Mouse (Mus musculus) MEL (cell line): Measurements from ENCODE around the gene Eipr1. TPM values are rescaled to one million over a fixed set of nuclear protein-coding genes. Genes with fewer than 3 reads are reported as not detected.

Source experiments
- DNase-seq: peaks from one replicate; pipeline ENCODE4 v3.0.0; 2011; ENCODE audit warnings: low read depth, low spot score
- H3K27ac ChIP-seq: 2 replicates; pipeline ENCODE4 v1.5.1; 2012; ENCODE audit warnings: low read depth, mild to moderate bottlenecking, control low read depth, low read length, moderate library complexity; ENCODE audit not compliant: control insufficient read depth
- H3K27me3 ChIP-seq, 2 experiments: fragments of 150-350 bp in 1 of 2; sonication (generic) in 1 of 2; 2 replicates each; pipeline ENCODE4 v1.6.1; 2012; ENCODE audit warnings: low read length in 2 of 2, mild to moderate bottlenecking in 2 of 2, improper control_type of control experiment in 1 of 2, moderate library complexity in 1 of 2; ENCODE audit not compliant: insufficient read depth in 2 of 2, control insufficient read depth in 1 of 2
- H3K36me3 ChIP-seq, 2 experiments: 2 replicates each; pipeline ENCODE4 v1.6.1; 2012 to 2014; ENCODE audit warnings: low read length in 2 of 2, improper control_type of control experiment in 1 of 2, inconsistent platforms in 1 of 2, mild to moderate bottlenecking in 1 of 2; ENCODE audit not compliant: insufficient read depth in 2 of 2, control insufficient read depth in 1 of 2
- H3K4me1 ChIP-seq, 2 experiments: fragments of 150-350 bp in 1 of 2; sonication (generic) in 1 of 2; 2 replicates each; pipeline ENCODE4 v1.6.1; 2012; ENCODE audit warnings: low read length in 2 of 2, improper control_type of control experiment in 1 of 2, mild to moderate bottlenecking in 1 of 2; ENCODE audit not compliant: insufficient read depth in 2 of 2, control insufficient read depth in 1 of 2
- H3K4me3 ChIP-seq, 2 experiments: fragments of 150-350 bp in 1 of 2; sonication (generic) in 1 of 2; 2 replicates each; pipeline ENCODE4 v1.5.1; 2012; ENCODE audit warnings: low read depth in 2 of 2, low read length in 2 of 2, mild to moderate bottlenecking in 2 of 2, moderate library complexity in 2 of 2, control low read depth in 1 of 2, improper control_type of control experiment in 1 of 2; ENCODE audit not compliant: control insufficient read depth in 1 of 2, insufficient read depth in 1 of 2
- H3K79me2 ChIP-seq: 2 replicates; pipeline ENCODE4 v1.6.1; 2012; ENCODE audit warnings: mild to moderate bottlenecking, low read length, moderate library complexity; ENCODE audit not compliant: control insufficient read depth, poor library complexity, insufficient read depth
- H3K9ac ChIP-seq: 2 replicates; pipeline ENCODE4 v1.6.1; 2012; ENCODE audit warnings: low read depth, mild to moderate bottlenecking, control low read depth, low read length, moderate library complexity; ENCODE audit not compliant: control insufficient read depth, poor library complexity, severe bottlenecking
- H3K9me3 ChIP-seq: fragments of 150-350 bp; sonication (generic); replicated peaks from 2 replicates; pipeline ENCODE4 v1.6.1; 2012; ENCODE audit warnings: mild to moderate bottlenecking, low read length, improper control_type of control experiment, moderate library complexity; ENCODE audit not compliant: insufficient read depth
- BHLHE40 ChIP-seq: IDR thresholded peaks from 2 replicates; pipeline ENCODE4 v1.6.1; 2012; ENCODE audit warnings: low read depth, mild to moderate bottlenecking, inconsistent platforms, low read length, improper control_type of control experiment, borderline replicate concordance
- CTCF ChIP-seq, 3 experiments: IDR thresholded peaks in 2 of 3; conservative IDR thresholded peaks in 1 of 3; 2 replicates each; pipeline ENCODE4 v1.5.1; 2011 to 2012; ENCODE audit warnings: low read length in 3 of 3, low read depth in 2 of 3, mild to moderate bottlenecking in 2 of 3, improper control_type of control experiment in 1 of 3, inconsistent platforms in 1 of 3, mixed read lengths in 1 of 3, moderate library complexity in 1 of 3; ENCODE audit not compliant: control insufficient read depth in 1 of 3, insufficient read depth in 1 of 3, poor library complexity in 1 of 3, severe bottlenecking in 1 of 3
- E2F4 ChIP-seq: IDR thresholded peaks from 2 replicates; pipeline ENCODE4 v1.6.1; 2011; ENCODE audit warnings: low read depth, low read length, improper control_type of control experiment, borderline replicate concordance
- ETS1 ChIP-seq: IDR thresholded peaks from 2 replicates; pipeline ENCODE4 v1.6.1; 2012; ENCODE audit warnings: low read depth, mild to moderate bottlenecking, inconsistent platforms, low read length, improper control_type of control experiment, moderate library complexity
- GABPA ChIP-seq: IDR thresholded peaks from 2 replicates; pipeline ENCODE4 v1.6.1; 2012; ENCODE audit warnings: low read depth, mild to moderate bottlenecking, inconsistent platforms, low read length, improper control_type of control experiment, moderate library complexity
- GATA1 ChIP-seq: IDR thresholded peaks from 2 replicates; pipeline ENCODE4 v1.6.1; 2011; ENCODE audit warnings: low read depth, low read length, improper control_type of control experiment
- MYB ChIP-seq: IDR thresholded peaks from 2 replicates; pipeline ENCODE4 v1.6.1; 2011; ENCODE audit warnings: mild to moderate bottlenecking, low read depth, low read length, improper control_type of control experiment
- MYC ChIP-seq: IDR thresholded peaks from 2 replicates; pipeline ENCODE4 v1.6.1; 2011; ENCODE audit warnings: low read depth, mild to moderate bottlenecking, low read length, improper control_type of control experiment, moderate library complexity
- NELFE ChIP-seq: IDR thresholded peaks from 2 replicates; pipeline ENCODE4 v1.6.1; 2011; ENCODE audit warnings: low read depth, low read length, improper control_type of control experiment
- POLR2A ChIP-seq, 2 experiments: IDR thresholded peaks; 2 replicates each; pipeline ENCODE4 v1.6.1; 2011 to 2012; ENCODE audit warnings: low read length in 2 of 2, mild to moderate bottlenecking in 2 of 2, control low read depth in 1 of 2, improper control_type of control experiment in 1 of 2, low read depth in 1 of 2, moderate library complexity in 1 of 2; ENCODE audit not compliant: control insufficient read depth in 1 of 2, insufficient read depth in 1 of 2, poor library complexity in 1 of 2
- POLR2AphosphoS5 ChIP-seq: IDR thresholded peaks from 2 replicates; pipeline ENCODE4 v1.6.1; 2012; ENCODE audit warnings: low read depth, borderline replicate concordance, mild to moderate bottlenecking, inconsistent platforms, low read length, moderate library complexity, mixed read lengths
- RCOR1 ChIP-seq: IDR thresholded peaks from 2 replicates; pipeline ENCODE4 v1.6.1; 2012; ENCODE audit warnings: low read depth, mild to moderate bottlenecking, inconsistent platforms, low read length, improper control_type of control experiment
- SIN3A ChIP-seq: IDR thresholded peaks from 2 replicates; pipeline ENCODE4 v1.6.1; 2012; ENCODE audit warnings: low read length, improper control_type of control experiment, inconsistent platforms
- SMC3 ChIP-seq: IDR thresholded peaks from 2 replicates; pipeline ENCODE4 v1.6.1; 2011; ENCODE audit warnings: low read depth, low read length, improper control_type of control experiment
- USF2 ChIP-seq, 2 experiments: IDR thresholded peaks; 2 replicates each; pipeline ENCODE4 v1.6.1; 2011 to 2012; ENCODE audit warnings: improper control_type of control experiment in 2 of 2, low read length in 2 of 2, borderline replicate concordance in 1 of 2, inconsistent platforms in 1 of 2, low read depth in 1 of 2, mild to moderate bottlenecking in 1 of 2; ENCODE audit not compliant: insufficient read depth in 1 of 2
- ZC3H11A ChIP-seq: IDR thresholded peaks from 2 replicates; pipeline ENCODE4 v1.6.1; 2012; ENCODE audit warnings: low read depth, mild to moderate bottlenecking, inconsistent platforms, low read length, improper control_type of control experiment
- ZKSCAN1 ChIP-seq: IDR thresholded peaks from 2 replicates; pipeline ENCODE4 v1.6.1; 2012; ENCODE audit warnings: low read depth, mild to moderate bottlenecking, inconsistent platforms, low read length, improper control_type of control experiment, moderate library complexity
- ZMIZ1 ChIP-seq: IDR thresholded peaks from 2 replicates; pipeline ENCODE4 v1.6.1; 2012; ENCODE audit warnings: low read depth, mild to moderate bottlenecking, inconsistent platforms, low read length, improper control_type of control experiment, moderate library complexity
- polyA plus RNA-seq, 2 experiments: library from polyadenylated mRNA; stranded (reverse) in 1 of 2; unstranded in 1 of 2; fragments of >175 nt in 1 of 2; fragments of >200 nt in 1 of 2; gene quantifications; 2 replicates each; pipeline versions ENCODE4 v1.2.1 to v1.2.4; 2012; ENCODE audit warnings: low replicate concordance in 2 of 2, low read depth in 1 of 2; ENCODE audit not compliant: insufficient read length in 2 of 2, insufficient read depth in 1 of 2, missing spikeins in 1 of 2
- total RNA-seq: library from RNA; depleted of rRNA; stranded (reverse); fragments of 300-350 nt; gene quantifications from 2 replicates; pipeline ENCODE4 v1.2.3, GENCODE M21; 2012

The Eipr1 gene
- total and polyA plus RNA-seq, 3 experiments = 45.8 to 51.5 TPM; not detected in 1

DNA sequence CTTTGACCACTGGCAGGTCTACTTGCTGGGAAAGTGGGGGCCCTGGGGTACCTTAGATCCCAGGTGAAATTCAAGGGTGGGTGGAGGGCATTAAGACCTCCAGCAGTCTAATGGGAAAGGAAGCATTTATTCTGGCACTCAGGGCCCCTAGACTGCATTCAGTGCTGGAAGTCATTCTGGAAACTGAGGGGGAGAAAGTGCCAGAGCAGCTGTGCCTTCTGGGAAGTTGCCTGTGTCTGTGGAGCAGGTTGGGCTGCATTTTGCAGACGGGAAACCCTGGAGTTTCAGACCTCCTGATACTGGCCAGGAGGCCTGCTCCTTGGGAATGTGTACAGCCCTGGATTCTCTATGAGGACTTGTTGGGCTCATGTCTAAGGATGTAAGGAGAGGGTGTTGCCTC, 114.5 kb downstream of the Eipr1 start:
- Histone ChIP-seq H3K36me3 (no peaks in the 10 kb centered on the region), H3K9ac (no peak overlapping the region), H3K4me1 (no peaks in the 10 kb centered on the region), H3K27me3 (no peaks in the 10 kb centered on the region), H3K79me2 (no peaks in the 10 kb centered on the region), H3K4me3 (no peak overlapping the region), H3K27ac (no peak overlapping the region), H3K9me3 (no peaks in the 10 kb centered on the region)
- no peak for DNase-seq
- TF ChIP-seq ETS1 = no peak
- TF ChIP-seq SIN3A = no peak
- TF ChIP-seq USF2 (IDR thresholded peaks at IDR 0.05; ENCODE audit: borderline replicate concordance in 1 of 2, insufficient read depth in 1 of 2, low read depth in 1 of 2, low read length in 2 of 2) = no peak
- no peak for TF ChIP-seq E2F4
- TF ChIP-seq GABPA = no peak
- no peak for TF ChIP-seq ZMIZ1
- no peak for TF ChIP-seq BHLHE40
- no peak for TF ChIP-seq NELFE
- no peak for TF ChIP-seq ZKSCAN1
- no peak for TF ChIP-seq POLR2AphosphoS5
- TF ChIP-seq RCOR1 = no peak
- no peak for TF ChIP-seq GATA1
- no peak for TF ChIP-seq CTCF (IDR thresholded peaks at IDR 0.05 in 2 of 3, conservative IDR thresholded peaks at IDR 0.05 in 1 of 3; ENCODE audit: control insufficient read depth in 1 of 3, insufficient read depth in 1 of 3, low read depth in 2 of 3, low read length in 3 of 3, poor library complexity in 1 of 3, severe bottlenecking in 1 of 3)
- TF ChIP-seq POLR2A (IDR thresholded peaks at IDR 0.05; ENCODE audit: control insufficient read depth in 1 of 2, insufficient read depth in 1 of 2, low read depth in 1 of 2, low read length in 2 of 2, poor library complexity in 1 of 2) = no peak
- no peak for TF ChIP-seq MYC
- TF ChIP-seq ZC3H11A = no peak
- no peak for TF ChIP-seq MYB

DNA sequence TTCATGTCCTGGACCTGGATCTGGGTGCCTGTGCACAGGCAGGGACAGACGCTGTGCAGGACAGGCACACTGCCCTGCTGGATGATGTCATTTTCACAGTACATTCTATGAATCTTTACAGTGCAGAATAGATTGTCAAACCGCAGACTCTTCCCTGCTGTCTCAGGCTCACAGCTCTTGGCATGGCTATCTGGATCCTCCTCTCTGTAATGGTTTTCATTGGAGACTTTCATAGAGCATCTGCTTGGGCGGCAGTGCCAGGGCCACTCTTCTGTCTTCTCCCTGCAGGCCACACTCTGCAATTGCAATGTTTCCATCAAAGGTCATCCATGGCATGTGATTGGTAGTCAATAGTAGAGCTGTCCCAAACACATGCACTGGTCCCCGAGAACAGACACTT, 117.2 kb downstream of the Eipr1 start:
- Histone ChIP-seq H3K9me3 (no peaks in the 10 kb centered on the region), H3K27ac (no peak overlapping the region), H3K4me3 (no peak overlapping the region), H3K27me3 (no peaks in the 10 kb centered on the region), H3K4me1 (no peaks in the 10 kb centered on the region), H3K79me2 (no peaks in the 10 kb centered on the region), H3K36me3 (no peaks in the 10 kb centered on the region), H3K9ac (no peak overlapping the region)
- no peak for DNase-seq
- TF ChIP-seq POLR2AphosphoS5 (no peak), NELFE (no peak), SMC3 (no peak), ZC3H11A (no peak)
